In genomic region chr8:83994030-83994429, GRCm38 (mm10) we compare ENCODE assay signal across 1 mouse cellular context.
TF ChIP-seq lines count a peak whose summit lies in the region.

No protein-coding gene starts in this region.

TF ChIP-seq in CH12.LX, 34 proteins besides CTCF, POLR2A, EP300 and RAD21:
- TF ChIP-seq ZNF384 (IDR thresholded peaks at IDR 0.05; ENCODE audit: low read depth, low read length): peak; percentile 77
- TF ChIP-seq TCF12 (IDR thresholded peaks at IDR 0.05; ENCODE audit: low read depth, low read length): no peak
